Mouse (Mus musculus) bone marrow macrophage, adult 2 months (primary cell): ENCODE results near the gene 4932438H23Rik. TPM values are rescaled to one million over a fixed set of nuclear protein-coding genes. Genes with fewer than 3 reads are reported as not detected.
"Not testable (repeated sequence)": the region's sequence is repeated elsewhere in the genome, so short reads cannot be mapped to it uniquely, and the experiment has no call there.

ENCODE experiments used
- H3K27ac ChIP-seq: 2 replicates; pipeline ENCODE4 v1.5.1; 2012; ENCODE audit warnings: low read depth, low read length; ENCODE audit not compliant: insufficient read depth
- H3K4me1 ChIP-seq: 2 replicates; pipeline ENCODE4 v1.6.1; 2012; ENCODE audit warnings: low read length; ENCODE audit not compliant: control insufficient read depth, insufficient read depth
- H3K4me3 ChIP-seq: 2 replicates; pipeline ENCODE4 v1.5.1; 2012; ENCODE audit warnings: mild to moderate bottlenecking, low read length, moderate library complexity; ENCODE audit not compliant: insufficient read depth
- CTCF ChIP-seq: IDR thresholded peaks from 2 replicates; pipeline ENCODE4 v1.5.1; 2012; ENCODE audit warnings: low read depth, mild to moderate bottlenecking, low read length, moderate library complexity
- POLR2A ChIP-seq: IDR thresholded peaks from 2 replicates; pipeline ENCODE4 v1.6.1; 2012; ENCODE audit warnings: mild to moderate bottlenecking, low read depth, low read length, borderline replicate concordance
- polyA plus RNA-seq: library from polyadenylated mRNA; stranded (reverse); fragments of >200 nt; gene quantifications from 2 replicates; pipeline ENCODE4 v1.2.4, GENCODE M21; 2012; ENCODE audit not compliant: missing spikeins, insufficient read depth, insufficient read length

Gene 4932438H23Rik
- polyA plus RNA-seq, 1 experiment = not detected

DNA sequence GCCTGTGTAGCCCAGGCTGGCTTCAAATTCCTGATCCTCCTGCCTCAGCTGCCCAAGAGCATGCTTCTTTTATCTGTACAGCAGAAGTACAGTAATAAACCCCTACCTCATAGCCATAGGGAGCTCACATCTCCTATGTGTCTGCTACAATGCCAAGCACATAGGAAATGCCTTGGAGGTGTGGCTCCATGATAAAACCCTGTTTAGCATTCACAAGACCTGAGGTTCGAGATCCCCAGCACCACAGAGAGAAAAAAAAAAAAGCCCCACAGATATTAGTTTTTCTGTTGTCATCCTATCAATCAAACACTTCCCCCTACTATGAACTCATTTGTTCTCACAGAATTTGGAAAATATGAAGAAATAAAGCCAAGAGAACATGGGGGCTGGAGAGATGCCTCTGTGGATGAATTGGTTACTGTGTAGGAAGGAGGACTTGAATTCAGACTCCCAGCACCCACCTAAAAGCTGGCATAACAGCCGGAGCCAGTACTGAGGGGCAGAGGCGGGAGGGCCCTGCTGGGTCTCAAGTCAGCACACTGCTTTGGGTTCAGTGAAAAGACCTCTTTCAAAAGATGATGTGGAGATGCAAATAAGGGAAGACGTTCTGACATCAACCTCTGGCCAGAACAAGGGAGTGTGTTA lies 11.8 kb downstream of the 4932438H23Rik start:
- H3K4me1 ChIP-seq = peaks cover 8% of the 10 kb centered on the region; the same call in 1 of the 2 replicates
- H3K27ac ChIP-seq = no peak overlapping the region
- H3K4me3 ChIP-seq = no peak overlapping the region
- TF ChIP-seq CTCF (no peak), POLR2A (no peak)

DNA sequence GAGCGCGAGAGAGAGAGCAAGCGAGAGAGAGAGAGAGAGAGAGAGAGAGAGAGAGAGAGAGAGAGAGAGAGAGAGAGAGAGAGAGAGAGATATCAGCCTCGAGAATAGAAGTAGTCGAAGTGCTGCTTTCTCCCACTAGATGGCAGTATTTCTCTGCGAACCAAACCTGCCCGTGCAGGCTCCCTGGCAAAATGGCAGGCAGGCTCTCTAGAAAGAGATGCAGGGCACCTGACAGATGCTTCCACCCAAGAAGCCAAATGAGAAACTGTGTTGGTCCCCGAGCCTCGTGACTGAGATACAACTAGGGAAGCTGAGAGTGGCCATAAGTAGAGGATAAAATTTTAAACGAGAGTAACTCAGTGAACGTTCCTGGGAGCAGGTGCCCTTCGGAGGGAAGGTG lies 13.4 kb downstream of the 4932438H23Rik start:
- H3K4me3 ChIP-seq = no peak overlapping the region

DNA sequence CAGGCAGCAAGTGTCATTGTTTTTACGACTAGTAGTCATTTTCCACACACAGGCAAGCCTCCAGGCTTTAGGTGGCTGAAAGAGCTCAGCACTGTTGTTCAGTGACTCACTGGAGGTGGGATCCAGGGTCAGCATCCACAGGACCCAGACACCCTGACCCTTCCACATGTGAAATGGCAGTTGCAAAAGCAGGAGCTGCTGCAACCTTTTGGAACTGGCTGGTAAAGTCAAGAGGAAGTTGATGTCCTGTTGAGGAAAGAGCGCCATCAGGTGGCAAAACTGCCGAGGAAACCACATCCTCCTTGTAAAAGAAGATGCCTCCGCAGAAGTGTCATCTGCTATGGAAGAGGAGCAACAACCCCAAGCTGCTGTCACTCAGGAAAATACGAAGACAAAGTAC lies 18.7 kb downstream of the 4932438H23Rik start:
- H3K4me1 ChIP-seq = no peaks in the 10 kb centered on the region
- TF ChIP-seq POLR2A = no peak
- peak; percentile 30; the same call in 1 of the 2 replicates for TF ChIP-seq CTCF
- H3K27ac ChIP-seq = no peak overlapping the region

More for the DNA sequence above, 13.4 kb downstream of the 4932438H23Rik start:
- Histone ChIP-seq H3K27ac (no peak overlapping the region), H3K4me1 (peaks cover 8% of the 10 kb centered on the region; the same call in 1 of the 2 replicates)
- TF ChIP-seq POLR2A (no peak), CTCF (0 out of 2 replicates have a peak, but pooled peaks have one; percentile 31)

DNA sequence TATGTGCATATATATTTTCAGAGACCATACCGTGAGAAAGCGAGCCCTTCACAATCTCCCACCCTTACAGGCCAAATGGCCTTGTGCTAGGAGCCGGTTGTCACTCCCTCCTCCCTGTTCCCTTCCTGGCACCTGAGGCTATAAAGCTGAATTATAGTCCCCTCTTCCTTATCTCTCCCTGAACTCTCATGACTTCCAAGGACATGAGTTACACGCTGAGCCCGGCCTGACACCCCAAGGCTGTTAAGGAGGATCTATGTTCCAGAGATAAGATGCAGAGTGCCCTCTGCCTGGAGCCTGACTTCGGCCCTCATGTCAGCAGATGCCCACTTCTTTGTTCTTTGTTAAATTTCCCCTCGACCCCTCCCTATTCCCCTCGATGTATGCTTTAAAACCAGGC lies 19.5 kb downstream of the 4932438H23Rik start:
- H3K27ac ChIP-seq, H3K4me3 ChIP-seq, H3K4me1 ChIP-seq: not testable (repeated sequence)

More for the DNA sequence above, 18.7 kb downstream of the 4932438H23Rik start:
- no peak overlapping the region for H3K4me3 ChIP-seq

DNA sequence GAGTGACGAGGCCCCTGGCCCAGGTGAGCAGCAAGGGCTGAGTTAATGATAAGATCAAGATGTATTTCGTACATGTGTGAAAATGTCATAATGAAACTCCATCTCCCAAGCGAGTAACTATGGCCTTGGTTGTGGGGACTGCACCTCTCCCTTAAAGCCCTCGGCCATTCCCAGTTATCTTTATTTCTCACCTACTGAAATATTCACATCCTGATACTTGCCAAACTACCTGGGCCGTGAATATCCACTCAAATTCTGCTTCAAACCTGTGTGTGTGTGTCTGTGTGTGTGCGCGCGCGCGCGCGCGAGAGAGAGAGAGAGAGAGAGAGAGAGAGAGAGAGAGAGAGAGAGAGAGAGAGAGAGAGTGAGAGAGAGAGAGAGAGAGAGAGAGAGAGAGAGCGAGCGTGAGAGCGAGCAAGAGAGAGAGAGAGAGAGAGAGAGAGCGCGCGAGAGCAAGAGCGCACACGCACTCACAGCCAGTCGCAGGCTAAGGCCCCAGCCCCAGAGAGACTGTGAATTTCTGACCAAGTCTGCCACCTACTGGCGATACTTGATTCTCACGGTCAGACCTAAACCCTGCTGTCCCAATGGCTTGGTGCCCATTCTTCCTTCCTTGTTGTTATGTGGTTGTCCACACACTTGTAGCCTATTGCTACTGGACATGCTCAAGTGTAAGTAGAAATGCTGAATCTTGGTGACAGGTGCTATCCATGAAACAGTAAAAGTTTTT lies 21.6 kb downstream of the 4932438H23Rik start:
- Histone ChIP-seq H3K27ac (no peak overlapping the region), H3K4me3 (no peak overlapping the region), H3K4me1 (no peaks in the 10 kb centered on the region)
- TF ChIP-seq CTCF (peak; percentile 37; the same call in 1 of the 2 replicates), POLR2A (no peak)

DNA sequence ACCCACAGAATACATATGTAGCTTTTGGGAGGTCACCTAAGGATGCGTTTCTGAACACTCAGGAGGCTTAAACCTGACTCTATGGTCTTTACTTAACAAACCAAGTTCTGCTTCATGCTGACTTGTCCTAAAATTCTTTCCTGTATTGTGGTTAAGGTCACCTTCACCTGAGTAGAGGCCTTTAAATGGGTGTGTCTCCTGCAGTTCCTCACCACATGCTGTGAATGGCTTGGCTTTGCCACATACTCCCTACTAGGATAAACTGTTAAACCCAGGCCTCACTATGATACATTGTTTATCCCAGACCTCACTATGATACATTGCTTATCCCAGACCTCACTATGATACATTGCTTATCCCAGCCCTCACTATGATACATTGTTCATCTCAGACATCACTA lies 22.7 kb downstream of the 4932438H23Rik start:
- TF ChIP-seq CTCF (no peak), POLR2A (no peak)
- H3K27ac ChIP-seq = no peak overlapping the region
- no peak overlapping the region for H3K4me3 ChIP-seq
- H3K4me1 ChIP-seq = no peaks in the 10 kb centered on the region

DNA sequence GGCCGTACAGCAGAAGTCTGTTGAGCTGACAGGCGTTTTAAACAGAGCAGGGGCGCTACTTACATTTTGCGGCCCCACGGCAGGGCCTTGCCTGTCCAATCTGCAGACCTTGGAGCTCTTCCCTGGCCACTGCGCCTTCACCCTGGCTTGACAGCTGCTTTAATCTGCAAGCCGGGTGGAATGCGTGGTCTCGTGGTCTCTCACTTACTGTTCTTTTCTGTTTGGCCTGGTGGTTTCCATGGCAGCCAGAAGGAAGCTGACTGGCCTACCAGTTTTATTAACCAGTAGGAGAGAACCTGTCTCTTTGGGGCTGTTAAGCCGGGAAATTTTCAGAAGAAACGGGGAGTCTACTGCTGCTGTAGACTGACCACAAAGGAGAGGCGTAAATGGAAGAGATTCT lies 26.0 kb downstream of the 4932438H23Rik start:
- TF ChIP-seq CTCF (no peak), POLR2A (no peak)
- peaks cover 8% of the 10 kb centered on the region; the same call in 1 of the 2 replicates for H3K4me1 ChIP-seq

DNA sequence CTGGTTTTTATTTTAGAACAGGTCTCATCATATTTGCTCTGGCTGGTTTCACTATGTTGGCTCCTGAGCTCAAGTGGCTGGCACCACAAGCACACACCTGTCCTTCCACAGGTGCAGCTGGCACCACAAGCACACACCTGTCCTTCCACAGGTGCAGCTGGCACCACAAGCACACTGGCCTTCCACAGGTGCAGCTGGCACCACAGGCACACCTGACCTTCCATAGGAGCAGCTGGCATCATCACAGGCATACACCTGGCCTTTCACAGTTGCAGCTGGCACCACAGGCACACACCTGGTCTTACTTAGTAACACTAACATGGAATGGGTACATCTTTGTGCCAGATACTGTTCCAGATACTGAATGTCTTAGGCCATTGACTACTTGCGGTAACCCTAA lies 27.8 kb downstream of the 4932438H23Rik start:
- no peak for TF ChIP-seq CTCF
- no peak overlapping the region for H3K4me3 ChIP-seq

More for the DNA sequence above, 26.0 kb downstream of the 4932438H23Rik start:
- Histone ChIP-seq H3K27ac (no peak overlapping the region), H3K4me3 (no peak overlapping the region)

DNA sequence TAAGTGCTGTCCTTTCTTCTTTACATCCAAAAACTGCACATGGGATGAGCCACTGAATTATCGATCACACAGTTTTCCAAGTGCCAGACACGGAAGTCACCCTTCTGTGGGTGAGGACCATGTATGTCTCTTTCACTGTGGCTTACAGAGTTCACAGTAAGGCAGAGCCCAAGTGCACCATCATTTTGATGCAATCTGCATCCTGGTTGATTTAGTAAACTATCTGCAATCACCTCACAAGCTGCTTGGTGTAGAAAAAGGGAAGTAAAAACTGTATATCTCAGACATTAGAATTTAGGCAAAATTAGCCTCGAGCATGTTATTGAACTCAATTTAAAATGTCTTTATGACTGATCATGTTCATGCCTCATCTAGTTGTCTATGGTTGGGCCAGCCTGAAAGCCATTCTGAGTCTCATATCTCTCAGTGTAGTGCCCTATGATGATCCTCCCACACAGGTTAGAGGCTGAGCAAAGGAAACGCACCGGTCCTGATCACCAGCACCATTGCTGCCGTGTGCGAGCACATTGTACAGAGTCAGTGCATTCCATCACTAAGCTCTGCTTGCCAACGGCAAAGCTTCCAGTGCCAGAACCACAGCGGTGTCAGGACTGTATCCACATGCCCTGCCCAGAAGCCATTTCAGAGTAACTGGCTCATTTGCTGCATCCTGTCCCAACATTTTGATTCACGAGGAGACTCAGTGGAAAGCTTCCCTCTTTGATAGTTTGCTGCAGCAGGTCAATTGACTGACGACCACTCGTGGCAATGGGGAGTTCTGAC lies 30.1 kb downstream of the 4932438H23Rik start:
- Histone ChIP-seq H3K4me1 (peaks cover 25% of the 10 kb centered on the region), H3K4me3 (no peak overlapping the region), H3K27ac (no peak overlapping the region)
- TF ChIP-seq CTCF (no peak), POLR2A (no peak)

More for the DNA sequence above, 27.8 kb downstream of the 4932438H23Rik start:
- Histone ChIP-seq H3K4me1 (peaks cover 14% of the 10 kb centered on the region), H3K27ac (no peak overlapping the region)
